Mouse (Mus musculus): ENCODE results near the gene Prrt2. TPM values are rescaled to one million over a fixed set of nuclear protein-coding genes. Genes with fewer than 3 reads are reported as not detected.
A peak's percentile ranks its signal among the peaks of the same experiment; 100 is the strongest.

The Prrt2 gene
- total RNA-seq, 2 experiments from 2014 or later = 165 to 186 TPM

GRCm38 (mm10) chr7:127009307-127010085 lies 11.5 kb downstream of the Prrt2 start:
- DNase-seq (ENCODE audit: low spot score in 2 of 2) = no peak
- intact Hi-C loops (cut with DNase I) = no loop called here

GRCm38 (mm10) chr7:127008239-127009019 lies 12.6 kb downstream of the Prrt2 start:
- peak; percentile 58 to 61 for DNase-seq (ENCODE audit: low spot score in 2 of 2)
- intact Hi-C loops (cut with DNase I) = no loop called here

GRCm38 (mm10) chr7:127007313-127008024 lies 13.5 kb downstream of the Prrt2 start:
- intact Hi-C loops (cut with DNase I) = no loop called here
- DNase-seq (ENCODE audit: low spot score in 2 of 2) = no peak

- intact Hi-C loops (cut with DNase I) = no loop called here
These were observed 16.7 kb downstream of the Prrt2 start for GRCm38 (mm10) chr7:127004122-127004875.

GRCm38 (mm10) chr7:127003620-127004019 lies 17.4 kb downstream of the Prrt2 start:
- no peak for DNase-seq (ENCODE audit: low spot score in 2 of 2)
- intact Hi-C loops (cut with DNase I) = no loop called here

More at GRCm38 (mm10) chr7:127004122-127004875, 16.7 kb downstream of the Prrt2 start:
- DNase-seq (ENCODE audit: low spot score in 2 of 2) = no peak

GRCm38 (mm10) chr7:126999568-126999967 lies 21.4 kb downstream of the Prrt2 start:
- intact Hi-C loops (cut with DNase I) = no loop called here
- no peak for DNase-seq (ENCODE audit: low spot score in 2 of 2)

- intact Hi-C loops (cut with DNase I) = no loop called here
- no peak for DNase-seq (ENCODE audit: low spot score in 2 of 2)
These were observed 24.6 kb downstream of the Prrt2 start for GRCm38 (mm10) chr7:126996449-126996848.

- DNase-seq (ENCODE audit: low spot score in 2 of 2) = no peak
- intact Hi-C loops (cut with DNase I) = no loop called here
These were observed 32.2 kb downstream of the Prrt2 start for GRCm38 (mm10) chr7:126988816-126989215.

- DNase-seq (ENCODE audit: low spot score in 2 of 2) = peak in 1 of 2 experiments; percentile 52
- intact Hi-C loops (cut with DNase I) = no loop called here
These were observed 34.7 kb downstream of the Prrt2 start for GRCm38 (mm10) chr7:126986319-126986718.

- DNase-seq (ENCODE audit: low spot score in 2 of 2) = no peak
- intact Hi-C loops (cut with DNase I) = no loop called here
These were observed 36.2 kb downstream of the Prrt2 start for GRCm38 (mm10) chr7:126984667-126985444.

- intact Hi-C loops (cut with DNase I) = no loop called here
- DNase-seq (ENCODE audit: low spot score in 2 of 2) = no peak
These were observed 37.9 kb downstream of the Prrt2 start for GRCm38 (mm10) chr7:126983113-126983512.

- intact Hi-C loops (cut with DNase I) = no loop called here
- DNase-seq (ENCODE audit: low spot score in 2 of 2) = no peak
These were observed 39.0 kb downstream of the Prrt2 start for GRCm38 (mm10) chr7:126982054-126982453.

- intact Hi-C loops (cut with DNase I) = no loop called here
- DNase-seq (ENCODE audit: low spot score in 2 of 2) = no peak
These were observed 39.4 kb downstream of the Prrt2 start for GRCm38 (mm10) chr7:126981601-126982000.

- intact Hi-C loops (cut with DNase I) = loop anchor here (5.0 kb wide), 1 partner anchor 38 kb away; the partner anchor contains the start of genes Pagr1a and Pagr1b
- no peak for DNase-seq (ENCODE audit: low spot score in 2 of 2)
These were observed 42.2 kb downstream of the Prrt2 start for GRCm38 (mm10) chr7:126978841-126979240.

GRCm38 (mm10) chr7:126976878-126977459 lies 44.0 kb downstream of the Prrt2 start:
- intact Hi-C loops (cut with DNase I) = loop anchor here (5.0 kb wide), 1 partner anchor 40 kb away; the partner anchor contains the start of genes Pagr1a and Pagr1b
- no peak for DNase-seq (ENCODE audit: low spot score in 2 of 2)

GRCm38 (mm10) chr7:126975950-126976866 lies 44.8 kb downstream of the Prrt2 start, which contains the start of gene Cdiptos:
Gene Cdiptos (minus strand): TSS chr7:126976098.
- intact Hi-C loops (cut with DNase I) = loop anchor here (5.0 kb wide), 1 partner anchor 41 kb away; the partner anchor contains the start of genes Pagr1a and Pagr1b

GRCm38 (mm10) chr7:126975893-126975949 lies 45.3 kb downstream of the Prrt2 start, which contains the start of gene Cdipt:
Gene Cdipt (plus strand): TSS chr7:126975914.
- DNase-seq (ENCODE audit: low spot score in 2 of 2) = no peak
- intact Hi-C loops (cut with DNase I) = loop anchor here (5.0 kb wide), 1 partner anchor 42 kb away; the partner anchor contains the start of genes Pagr1a and Pagr1b

More at GRCm38 (mm10) chr7:126975950-126976866, 44.8 kb downstream of the Prrt2 start, which contains the start of gene Cdiptos:
- DNase-seq (ENCODE audit: low spot score in 2 of 2) = peak; percentile 97 to 98
